Mouse (Mus musculus): ENCODE measurements around the gene Lrrc38. TPM values are rescaled to one million over a fixed set of nuclear protein-coding genes. Genes with fewer than 3 reads are reported as not detected.
A peak's percentile ranks its signal among the peaks of the same experiment; 100 is the strongest.

The Lrrc38 gene
- total RNA-seq (2021): 10 to 100 TPM; 21.0 to 22.1 TPM
- long read RNA-seq, experiment 1, transcript Lrrc38-201 (2 exons, 2,324 nt): major isoform, 16 of 20 reads
- long read RNA-seq, experiment 1, partial matches to known transcripts: 0 of 20 reads
- long read RNA-seq, experiment 1, other reads (novel, unspliced or antisense): 4 of 20 reads
- long read RNA-seq, experiment 2, transcript Lrrc38-201 (2 exons, 2,324 nt): major isoform, 34 of 39 reads
- long read RNA-seq, experiment 2, partial matches to known transcripts: 0 of 39 reads
- long read RNA-seq, experiment 2, other reads (novel, unspliced or antisense): 5 of 39 reads

GRCm38 (mm10) chr4:143349484-143349906 is at the start of gene Lrrc38:
Gene Lrrc38 (plus strand): TSS chr4:143349757.
- peak; percentile 77 for DNase-seq
- intact Hi-C loops (cut with DNase I; ENCODE audit: low total_unique reads): no loop called here

- DNase-seq: no peak
- intact Hi-C loops (cut with DNase I; ENCODE audit: low total_unique reads): no loop called here
Measured at GRCm38 (mm10) chr4:143300113-143300688, 49.4 kb upstream of the Lrrc38 start.

GRCm38 (mm10) chr4:143301042-143301441 is 48.5 kb upstream of the Lrrc38 start:
- DNase-seq: no peak
- intact Hi-C loops (cut with DNase I; ENCODE audit: low total_unique reads): no loop called here

DNA sequence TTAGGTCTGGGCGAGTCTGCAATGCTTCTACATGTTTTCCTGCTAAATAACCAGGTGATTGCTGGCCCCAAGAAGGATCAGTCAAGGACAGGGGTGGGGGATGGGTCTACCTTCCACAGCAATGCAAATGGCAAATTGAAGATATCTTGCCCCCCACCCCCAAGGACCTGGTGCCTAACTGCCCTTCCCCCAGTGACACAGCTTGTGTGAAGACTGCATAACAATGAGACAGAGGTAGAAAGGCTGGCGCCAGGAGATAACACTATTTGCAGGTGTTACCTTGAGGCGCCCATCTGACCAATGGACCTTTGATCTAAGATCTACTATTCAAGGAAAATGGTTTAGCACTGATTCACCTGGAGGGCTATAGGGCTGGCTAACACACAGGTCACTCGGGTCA is 47.7 kb upstream of the Lrrc38 start:
- no peak for DNase-seq
- intact Hi-C loops (cut with DNase I; ENCODE audit: low total_unique reads): no loop called here

DNA sequence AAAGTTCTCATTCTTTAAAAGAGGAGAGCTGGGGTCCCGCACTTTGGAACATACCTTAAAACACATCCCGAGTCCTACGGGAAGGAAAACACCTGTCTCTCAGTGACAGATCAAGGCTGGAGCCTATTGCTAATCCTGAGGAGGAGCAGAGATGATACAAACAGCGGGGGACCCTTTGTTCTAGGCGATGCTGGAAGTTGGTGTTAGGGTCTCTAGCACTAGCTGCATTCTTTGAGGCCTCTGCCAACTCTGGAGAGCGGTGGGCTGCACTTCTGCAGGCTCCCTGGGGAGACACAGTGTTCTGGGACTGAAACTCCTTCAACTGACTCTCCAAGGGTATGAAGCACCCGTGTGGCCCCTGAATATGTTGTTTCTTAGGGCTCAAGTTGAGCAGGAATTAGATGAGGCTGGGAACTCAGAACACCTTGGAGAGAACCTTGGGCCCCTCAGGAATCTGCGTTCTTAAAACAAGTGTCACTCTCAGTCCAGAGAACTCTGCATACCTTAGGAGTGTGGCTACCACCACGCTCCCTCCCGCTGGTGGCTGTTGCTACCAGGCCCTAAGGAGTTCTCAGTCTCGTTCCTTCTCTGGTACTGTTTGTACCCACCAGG is 47.2 kb upstream of the Lrrc38 start:
- no peak for DNase-seq
- intact Hi-C loops (cut with DNase I; ENCODE audit: low total_unique reads): no loop called here

- intact Hi-C loops (cut with DNase I; ENCODE audit: low total_unique reads): no loop called here
Measured at GRCm38 (mm10) chr4:143305031-143305430, 44.5 kb upstream of the Lrrc38 start.

DNA sequence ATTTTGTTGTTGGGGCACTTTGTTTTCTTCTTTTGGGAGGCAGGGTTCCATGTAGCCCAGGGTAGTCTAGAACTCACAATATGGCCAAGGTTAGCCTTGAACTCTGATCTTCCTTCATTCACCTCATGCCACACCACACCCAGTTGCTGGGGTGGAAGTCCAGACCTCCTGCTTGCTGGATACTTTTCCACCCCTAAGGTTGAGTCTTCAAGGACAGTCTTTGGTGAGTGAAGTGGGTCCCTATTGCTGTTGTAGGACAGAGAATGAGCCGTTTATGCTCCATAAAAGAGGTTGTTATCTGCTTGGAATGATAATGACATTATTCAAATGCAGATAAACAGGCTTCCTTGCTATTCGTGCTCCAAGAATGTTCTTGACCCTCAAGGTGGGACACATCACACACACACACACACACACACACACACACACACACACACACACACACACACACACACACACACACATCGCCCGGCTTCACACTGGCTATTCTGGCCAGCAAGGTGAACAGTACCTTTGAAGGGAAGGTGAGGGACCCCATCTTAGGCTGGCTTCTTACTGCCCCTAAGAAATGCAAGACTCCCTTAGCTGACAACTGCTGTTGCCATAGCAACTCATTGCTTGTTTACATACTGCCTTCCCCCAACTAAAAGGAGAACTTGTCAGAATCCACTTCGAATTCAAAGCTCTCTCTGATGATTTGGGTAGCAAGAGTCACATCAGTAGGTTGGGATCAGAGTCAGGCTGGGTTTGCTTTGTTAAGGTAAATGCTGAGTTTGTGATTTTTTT is 43.4 kb upstream of the Lrrc38 start:
- intact Hi-C loops (cut with DNase I; ENCODE audit: low total_unique reads): no loop called here
- no peak for DNase-seq

More at GRCm38 (mm10) chr4:143305031-143305430, 44.5 kb upstream of the Lrrc38 start:
- DNase-seq: no peak

DNA sequence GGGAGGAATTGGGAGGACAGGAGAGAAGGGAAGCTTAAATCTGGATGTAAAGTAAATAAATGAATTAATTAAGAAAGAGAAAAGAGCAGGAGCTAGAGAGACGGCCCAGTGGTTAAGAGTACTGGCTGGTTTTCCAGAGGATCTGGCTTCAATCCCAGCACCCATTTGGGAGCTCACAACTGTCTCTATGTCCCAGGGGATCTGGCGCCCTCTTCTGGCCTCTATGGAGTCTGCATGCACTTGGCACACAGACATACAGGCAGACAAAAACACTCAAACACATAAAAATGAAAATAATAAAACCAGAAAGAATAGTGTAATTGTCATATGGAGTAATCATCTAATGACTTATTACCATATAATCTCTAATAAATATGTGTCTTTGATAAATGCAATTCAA is 38.2 kb upstream of the Lrrc38 start:
- DNase-seq: peak; percentile 45
- intact Hi-C loops (cut with DNase I; ENCODE audit: low total_unique reads): loop anchor here (5.0 kb wide), 2 partner anchors 49 to 284 kb away; no protein-coding TSS in a partner anchor

DNA sequence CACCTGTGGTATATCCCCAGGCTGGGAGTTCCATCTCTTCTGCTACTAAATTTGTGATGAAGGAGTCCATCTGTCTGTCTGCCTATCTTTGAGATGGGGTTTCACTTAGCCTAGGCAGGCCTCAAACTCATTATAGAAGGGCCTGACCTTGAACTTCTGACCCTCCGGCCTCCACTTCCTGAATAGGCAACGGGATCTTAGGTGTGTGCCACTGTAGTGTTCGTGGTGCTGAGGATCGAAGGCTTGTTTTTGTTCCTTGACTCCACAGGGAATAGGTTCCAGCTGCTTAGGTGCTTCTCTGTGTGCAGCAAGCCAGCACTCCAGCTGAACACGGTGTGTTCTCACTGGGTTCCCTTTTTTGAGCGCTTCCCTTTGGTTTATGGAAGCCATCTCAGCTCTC is 36.3 kb upstream of the Lrrc38 start:
- DNase-seq: no peak

GRCm38 (mm10) chr4:143324176-143324924 is 25.2 kb upstream of the Lrrc38 start:
- intact Hi-C loops (cut with DNase I; ENCODE audit: low total_unique reads): loop anchor here (2.0 kb wide), 1 partner anchor 56 kb away; no protein-coding TSS in a partner anchor
- no peak for DNase-seq

More for the DNA sequence above, 36.3 kb upstream of the Lrrc38 start:
- intact Hi-C loops (cut with DNase I; ENCODE audit: low total_unique reads): loop anchor here (5.0 kb wide), 2 partner anchors 51 to 286 kb away; no protein-coding TSS in a partner anchor

DNA sequence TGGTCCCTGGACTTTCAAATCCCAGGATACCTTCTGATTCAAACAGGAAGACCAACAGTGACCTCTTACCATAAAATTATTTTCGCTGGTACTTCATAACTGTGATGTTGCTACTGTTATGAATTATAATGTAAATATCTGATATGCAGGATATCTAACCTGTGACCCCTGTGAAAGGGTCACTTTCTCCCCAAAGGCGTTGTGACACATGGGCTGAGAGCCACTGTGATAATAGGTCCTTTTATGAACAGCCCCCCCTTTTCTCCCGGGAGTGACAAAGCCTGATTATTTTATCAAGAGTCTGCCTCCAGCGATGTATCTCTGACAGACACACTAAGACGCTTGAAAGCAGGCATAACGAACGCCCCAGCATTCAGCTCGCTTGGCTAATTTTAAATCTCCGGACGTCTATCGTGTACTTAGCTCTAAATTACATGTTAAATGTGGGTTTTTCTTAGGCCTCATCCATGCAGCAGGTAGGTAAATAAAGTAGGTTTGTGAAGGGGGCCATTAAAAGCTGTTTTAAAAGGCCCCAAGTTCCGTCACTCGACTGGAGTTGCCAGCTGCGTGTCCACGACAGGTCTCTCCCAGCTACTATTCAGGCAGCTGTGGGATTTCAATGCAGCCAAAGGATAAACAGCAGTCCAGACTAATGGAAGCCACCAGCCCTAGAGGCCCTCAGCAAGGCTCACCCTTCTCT is 24.5 kb upstream of the Lrrc38 start:
- no peak for DNase-seq
- intact Hi-C loops (cut with DNase I; ENCODE audit: low total_unique reads): loop anchor here (2.0 kb wide), 1 partner anchor 56 kb away; no protein-coding TSS in a partner anchor

DNA sequence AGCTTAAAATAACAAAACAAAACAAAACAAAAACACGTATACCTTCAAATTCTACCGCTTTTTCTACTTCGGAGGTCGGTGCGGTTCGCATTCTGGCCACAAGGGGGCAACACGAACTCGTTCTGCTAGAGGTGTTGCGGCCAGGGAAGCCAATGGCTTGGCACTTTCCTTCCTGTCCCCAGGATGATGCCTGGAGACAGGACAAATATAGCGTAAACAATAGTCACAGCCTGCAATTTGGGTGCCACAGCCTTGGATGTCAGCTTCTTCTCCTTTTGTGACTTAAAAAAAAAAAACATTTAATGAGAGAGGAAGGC is 24.0 kb upstream of the Lrrc38 start:
- DNase-seq: peak; percentile 77
- intact Hi-C loops (cut with DNase I; ENCODE audit: low total_unique reads): loop anchor here (2.0 kb wide), 1 partner anchor 55 kb away; no protein-coding TSS in a partner anchor

- DNase-seq: peak; percentile 50
- intact Hi-C loops (cut with DNase I; ENCODE audit: low total_unique reads): no loop called here
Measured at GRCm38 (mm10) chr4:143330566-143330965, 19.0 kb upstream of the Lrrc38 start.

- no peak for DNase-seq
- intact Hi-C loops (cut with DNase I; ENCODE audit: low total_unique reads): no loop called here
Measured at GRCm38 (mm10) chr4:143331787-143332186, 17.8 kb upstream of the Lrrc38 start.

- DNase-seq: no peak
Measured at GRCm38 (mm10) chr4:143334145-143334544, 15.4 kb upstream of the Lrrc38 start.

DNA sequence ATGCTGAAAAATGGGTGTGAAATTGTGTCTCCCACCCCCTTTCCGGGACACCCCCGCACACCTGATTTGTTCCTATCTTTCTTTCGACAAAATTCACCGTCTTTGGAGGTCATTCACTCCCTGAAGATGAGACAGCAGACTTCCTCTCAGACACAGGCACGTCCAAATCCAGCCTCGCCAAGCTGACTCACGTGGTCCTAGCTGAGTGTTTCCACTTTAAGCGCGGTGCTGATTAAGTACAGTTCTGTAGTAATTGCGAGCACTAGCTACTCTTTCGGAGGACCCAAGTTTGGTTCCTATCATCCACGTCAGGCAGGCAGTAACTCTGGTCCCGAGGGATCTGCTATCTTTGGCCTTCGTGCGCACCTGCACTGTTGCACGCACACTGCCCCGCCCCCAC is 14.6 kb upstream of the Lrrc38 start:
- DNase-seq: no peak

More at GRCm38 (mm10) chr4:143334145-143334544, 15.4 kb upstream of the Lrrc38 start:
- intact Hi-C loops (cut with DNase I; ENCODE audit: low total_unique reads): no loop called here

DNA sequence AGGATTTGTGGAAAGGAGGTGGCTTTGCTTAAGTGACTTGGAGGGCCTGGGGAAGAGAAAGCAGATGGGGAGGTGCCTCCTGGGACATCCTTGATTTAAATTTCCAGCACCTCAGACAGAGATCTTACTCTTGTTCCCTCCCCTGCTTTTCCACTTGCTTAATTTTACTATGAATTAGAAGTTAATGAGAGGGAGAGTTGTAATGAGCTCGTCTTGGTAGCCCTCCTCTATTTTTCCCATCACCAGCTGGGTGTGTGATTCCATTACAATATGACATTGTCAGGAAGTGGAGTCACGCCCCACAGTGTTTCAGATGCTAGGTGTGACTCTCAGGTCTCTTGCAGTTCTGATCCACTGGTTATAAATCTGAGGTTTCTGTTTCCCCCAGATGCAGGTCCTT is 13.5 kb upstream of the Lrrc38 start:
- intact Hi-C loops (cut with DNase I; ENCODE audit: low total_unique reads): no loop called here
- no peak for DNase-seq

More for the DNA sequence above, 14.6 kb upstream of the Lrrc38 start:
- intact Hi-C loops (cut with DNase I; ENCODE audit: low total_unique reads): no loop called here

- intact Hi-C loops (cut with DNase I; ENCODE audit: low total_unique reads): no loop called here
- DNase-seq: no peak
Measured at GRCm38 (mm10) chr4:143339808-143340207, 9.7 kb upstream of the Lrrc38 start.

GRCm38 (mm10) chr4:143341470-143341869 is 8.1 kb upstream of the Lrrc38 start:
- intact Hi-C loops (cut with DNase I; ENCODE audit: low total_unique reads): no loop called here
- DNase-seq: no peak

All from gastrocnemius, postnatal 14 days (tissue).